Mouse (Mus musculus) adrenal gland (tissue): Measurements from ENCODE around the gene Acot7.

Experiments
- intact Hi-C: fragments of 180-260 bp; cut with DNase I; formaldehyde crosslinking; loops from one replicate; pipeline ENCODE4 v1.15.1; 2025

Acot7 gene

DNA sequence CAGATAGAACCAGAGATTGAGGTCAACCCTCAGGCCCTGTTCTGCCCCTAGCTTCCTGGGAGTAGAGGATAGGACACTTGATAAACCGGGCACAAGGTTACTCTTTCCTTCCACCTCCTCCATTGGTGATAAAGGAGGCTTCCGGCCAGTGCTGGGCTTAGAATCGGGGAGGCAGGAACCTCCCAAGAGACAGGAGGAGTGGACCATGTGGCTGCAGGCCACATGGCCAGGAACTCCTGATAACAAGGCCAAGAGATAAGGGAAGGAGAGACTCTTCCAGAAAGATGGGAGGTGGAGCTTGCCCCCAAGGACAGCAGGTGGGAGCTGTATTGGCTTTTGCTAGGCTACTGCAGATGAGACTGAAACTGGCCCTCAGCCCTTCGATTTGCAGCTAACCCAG lies 27.4 kb upstream of the Acot7 start:
- intact Hi-C loops: no loop called here

DNA sequence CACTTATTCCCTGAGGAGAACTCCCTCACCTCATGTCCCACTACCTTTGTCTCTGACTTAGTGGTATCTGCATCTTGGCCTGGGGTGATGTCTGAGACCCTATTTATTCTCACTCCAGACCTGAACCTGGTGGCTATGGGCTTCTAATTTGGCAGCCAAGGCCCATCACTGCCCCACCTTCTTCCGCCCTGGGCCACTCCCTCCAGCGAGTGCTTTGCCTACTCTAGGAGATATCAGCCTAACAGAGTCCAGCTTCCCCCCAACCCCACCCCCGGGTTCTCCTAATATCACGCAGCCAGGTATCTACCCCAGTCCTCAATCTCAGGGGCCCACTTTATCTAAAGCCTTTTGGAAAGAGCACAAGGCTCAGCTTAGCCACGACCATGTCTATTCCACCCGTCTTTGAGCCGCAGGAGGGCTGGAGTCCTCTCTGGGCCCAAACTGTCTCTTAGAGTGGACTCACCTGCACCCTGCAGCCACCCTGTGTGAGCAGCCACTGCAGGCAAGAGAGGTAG lies 26.4 kb upstream of the Acot7 start:
- intact Hi-C loops: no loop called here

DNA sequence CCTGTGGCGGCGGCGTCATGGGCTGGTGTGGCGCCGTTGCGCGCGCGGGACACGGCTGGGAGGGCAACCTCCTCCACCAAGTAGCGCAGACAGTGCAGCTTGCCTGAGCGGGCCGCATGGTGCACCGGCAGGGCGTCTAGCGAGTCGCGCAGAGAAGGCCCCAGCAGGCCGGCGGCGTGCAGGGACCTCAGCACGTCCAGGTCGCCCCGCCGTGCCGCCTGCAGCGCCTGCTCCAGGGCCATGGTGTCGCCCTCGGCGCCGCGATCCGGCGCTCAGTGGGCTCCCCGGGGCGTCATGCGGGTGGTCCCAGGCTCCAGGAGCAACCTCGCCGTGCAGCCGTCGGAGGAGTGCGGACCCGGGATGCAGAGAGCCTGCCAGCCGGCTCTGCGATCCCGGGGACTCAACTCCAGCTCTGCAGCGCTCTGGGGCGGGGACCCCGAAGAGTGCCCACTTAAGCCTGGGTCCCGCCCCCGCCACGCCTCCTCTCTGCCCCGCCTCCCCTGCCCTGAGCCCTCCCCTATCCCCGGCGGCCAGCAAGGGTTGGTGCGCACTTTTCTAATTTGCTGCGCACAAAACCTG lies 25.9 kb upstream of the Acot7 start, which contains the start of gene Espn:
Gene Espn, minus strand, starts transcription at position 406 of the 579 bp plus-strand sequence.
- intact Hi-C loops: no loop called here

DNA sequence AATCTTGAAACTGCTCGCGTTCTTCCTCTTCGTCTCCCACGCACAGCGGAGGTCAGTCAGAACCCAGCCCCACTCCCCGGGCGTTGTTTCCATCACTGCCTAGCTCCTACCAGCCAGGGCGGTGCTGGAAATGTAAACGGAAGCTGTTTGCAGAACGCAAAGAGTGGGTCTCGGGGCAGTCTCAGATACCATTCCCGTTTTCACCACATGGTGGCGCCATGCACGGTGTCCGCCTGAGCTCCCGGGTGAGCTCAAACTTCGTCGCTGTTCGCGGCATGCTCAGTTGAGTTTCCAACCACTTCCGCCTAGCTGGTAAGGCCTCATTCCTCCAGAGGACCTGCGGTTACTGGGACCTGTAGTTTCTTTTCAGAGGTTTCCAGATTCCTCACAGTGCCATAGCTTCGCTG lies 24.2 kb upstream of the Acot7 start:
- intact Hi-C loops: no loop called here

DNA sequence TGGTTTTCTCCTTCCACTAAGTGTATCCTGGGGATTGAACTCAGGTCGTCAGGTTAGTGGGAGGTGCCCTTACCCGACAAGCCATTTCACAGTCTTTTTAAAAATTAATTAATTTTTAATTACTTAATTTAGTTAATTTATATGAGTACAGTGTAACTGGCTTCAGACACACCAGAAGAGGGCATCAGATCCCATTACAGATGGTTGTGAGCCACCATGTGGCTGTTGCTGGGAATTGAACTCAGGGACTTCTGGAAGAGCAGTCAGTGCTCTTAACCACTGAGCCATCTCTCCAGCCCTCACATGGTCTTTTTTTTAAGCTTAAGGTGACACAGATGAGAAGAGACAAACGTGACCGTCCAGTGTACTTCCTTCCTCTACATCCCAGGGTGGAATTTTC lies 22.9 kb upstream of the Acot7 start:
- intact Hi-C loops: no loop called here

DNA sequence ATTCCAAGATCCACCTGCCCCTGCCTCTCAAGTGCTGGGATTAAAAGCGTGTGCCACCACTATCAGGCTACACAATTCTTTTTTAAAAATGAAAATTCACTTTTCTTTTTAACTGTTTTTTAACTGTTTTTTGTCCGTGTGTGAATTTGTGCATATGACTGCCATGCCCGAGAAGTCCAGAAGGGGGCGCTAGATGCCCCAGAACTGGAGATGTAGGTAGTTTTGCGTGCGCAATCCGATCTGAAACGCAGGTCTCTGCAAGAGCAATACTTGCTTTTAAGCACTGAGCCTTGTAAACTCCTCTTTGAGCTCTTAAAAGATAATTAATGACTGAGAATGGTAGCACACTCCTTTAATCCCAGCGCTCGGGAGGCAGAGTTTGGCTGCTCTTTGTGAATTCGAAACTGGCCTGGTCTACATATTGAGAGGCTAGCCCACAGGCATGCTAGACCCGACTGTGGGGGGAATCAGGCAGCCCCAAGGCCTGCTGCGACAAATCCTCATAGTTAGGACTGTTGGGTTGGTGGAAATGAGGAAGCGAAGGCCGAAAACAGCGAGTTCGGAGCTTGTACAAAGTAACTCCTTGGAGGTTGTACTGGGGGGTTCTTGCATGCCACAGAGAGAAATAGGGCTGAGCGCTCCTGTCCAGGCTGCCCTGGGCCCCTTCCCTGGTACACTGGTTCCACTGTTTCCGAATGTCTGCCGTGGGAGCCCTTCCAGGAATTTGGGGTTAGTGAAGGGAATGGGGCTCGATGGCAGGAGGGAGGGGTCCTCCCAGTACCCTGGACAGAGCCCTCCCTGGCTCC lies 20.0 kb upstream of the Acot7 start:
- intact Hi-C loops: no loop called here

DNA sequence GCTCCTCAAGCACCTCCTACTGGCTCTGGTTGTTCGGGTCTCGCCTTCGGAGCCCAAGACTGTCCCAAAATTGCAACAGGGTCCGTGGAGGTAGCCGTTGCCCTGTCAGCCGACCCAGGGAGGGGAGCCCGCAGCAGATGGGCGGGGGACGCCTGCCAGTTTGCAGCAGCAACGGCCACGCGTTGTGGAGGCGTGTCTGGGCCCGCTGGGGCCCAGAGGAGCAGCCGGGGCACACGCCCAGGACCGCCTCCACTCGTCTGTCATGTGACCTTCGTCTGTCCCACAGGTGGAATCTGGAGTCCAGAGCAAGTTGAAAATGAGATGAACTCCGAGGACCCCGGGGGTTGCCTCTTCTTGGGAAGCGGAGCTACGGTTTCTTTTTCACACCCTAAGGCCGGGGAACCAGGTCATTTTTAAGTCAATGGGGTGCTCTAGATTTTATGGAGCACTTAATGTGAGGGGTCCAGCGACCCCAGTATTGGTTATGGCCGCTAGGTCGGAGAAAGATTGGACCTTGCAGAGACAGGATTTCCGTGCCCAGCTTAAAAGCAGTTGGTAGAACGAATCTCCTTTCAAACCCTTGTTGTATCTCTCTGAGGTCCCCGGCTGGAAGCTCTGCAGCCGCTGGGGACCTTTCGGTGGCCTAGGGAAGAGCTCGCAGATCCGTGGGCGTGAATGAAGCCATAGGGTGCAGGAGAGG lies 19.2 kb upstream of the Acot7 start, which contains the start of gene Hes2:
Gene Hes2, plus strand, starts transcription at position 283 of the 700 bp plus-strand sequence.
- intact Hi-C loops: no loop called here

DNA sequence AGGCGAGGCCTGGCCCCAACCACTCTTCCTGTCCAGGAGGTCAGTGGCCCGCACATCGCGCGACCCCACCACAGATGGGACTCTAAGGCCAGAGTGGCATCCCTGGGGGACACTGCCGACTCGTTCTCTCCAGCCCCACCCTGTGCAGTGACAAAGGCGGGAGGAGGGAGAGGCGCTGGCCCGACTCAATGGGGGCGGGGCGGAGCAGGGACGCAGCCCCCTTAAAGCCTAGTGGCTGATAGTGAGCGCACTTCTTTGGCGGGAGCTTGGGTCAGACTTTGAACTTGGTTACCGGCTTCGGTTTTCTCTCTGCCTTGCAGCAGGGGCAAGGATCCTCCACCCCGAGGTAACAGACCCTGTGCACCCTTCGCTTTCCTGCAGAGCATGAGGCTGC lies 18.7 kb upstream of the Acot7 start:
- intact Hi-C loops: no loop called here

DNA sequence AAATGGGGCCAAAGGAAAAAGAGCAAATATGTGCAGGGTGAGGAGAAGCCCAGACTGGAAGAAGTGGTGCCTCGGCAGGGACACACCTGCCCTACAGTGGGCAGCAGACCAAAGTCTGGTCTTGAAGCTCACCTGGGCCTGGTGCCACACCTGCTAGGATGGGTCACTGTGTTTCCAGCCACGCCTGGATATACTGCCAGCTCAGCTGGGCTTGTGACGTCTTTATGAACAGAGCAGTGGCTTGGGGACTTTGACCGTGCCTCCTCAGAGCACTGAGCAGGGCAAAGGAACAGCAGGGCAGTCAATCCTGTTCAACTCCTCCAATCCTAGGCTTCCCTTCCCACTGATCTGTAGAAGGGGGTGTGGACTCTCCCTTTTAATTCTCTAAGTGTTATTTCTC lies 17.2 kb upstream of the Acot7 start:
- intact Hi-C loops: no loop called here

DNA sequence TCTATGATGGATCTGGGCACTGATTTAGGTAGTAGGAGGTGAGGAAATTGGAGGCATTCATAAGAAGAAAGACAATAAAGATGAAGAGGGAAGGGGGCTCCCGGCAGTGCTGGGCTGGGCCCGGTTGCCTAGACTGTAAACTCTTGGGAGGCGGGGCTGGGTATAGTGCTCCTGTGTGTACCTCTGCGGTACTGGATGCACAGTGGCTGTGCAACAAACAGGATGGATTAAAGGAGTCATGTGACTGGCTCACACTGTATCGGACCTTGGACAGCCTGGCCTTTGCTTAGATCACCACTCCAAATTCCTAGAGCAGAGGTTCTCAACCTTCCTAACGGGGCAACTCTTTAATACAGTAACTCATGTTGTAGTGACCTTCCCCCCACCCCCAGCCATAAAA lies 16.3 kb upstream of the Acot7 start:
- intact Hi-C loops: no loop called here

DNA sequence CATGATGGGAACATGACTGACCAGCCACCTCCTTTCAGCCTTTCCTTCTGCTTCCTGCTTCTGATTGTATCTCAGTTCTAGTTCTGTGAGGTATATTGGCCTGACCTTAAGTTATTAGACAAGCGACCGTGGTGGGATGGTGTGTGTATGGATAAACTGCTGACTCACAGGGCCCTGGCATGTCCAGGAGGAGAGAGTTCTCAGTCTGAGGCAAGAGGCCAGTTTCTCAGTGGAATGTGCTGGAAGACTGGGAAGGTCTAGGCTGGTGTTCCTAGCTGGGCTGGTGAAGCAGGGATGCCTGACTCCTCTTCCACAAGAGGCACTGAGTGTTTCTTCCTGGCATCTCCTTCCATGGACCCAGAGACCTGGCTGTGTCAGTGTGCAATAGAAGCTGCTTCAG lies 15.2 kb upstream of the Acot7 start:
- intact Hi-C loops: no loop called here

DNA sequence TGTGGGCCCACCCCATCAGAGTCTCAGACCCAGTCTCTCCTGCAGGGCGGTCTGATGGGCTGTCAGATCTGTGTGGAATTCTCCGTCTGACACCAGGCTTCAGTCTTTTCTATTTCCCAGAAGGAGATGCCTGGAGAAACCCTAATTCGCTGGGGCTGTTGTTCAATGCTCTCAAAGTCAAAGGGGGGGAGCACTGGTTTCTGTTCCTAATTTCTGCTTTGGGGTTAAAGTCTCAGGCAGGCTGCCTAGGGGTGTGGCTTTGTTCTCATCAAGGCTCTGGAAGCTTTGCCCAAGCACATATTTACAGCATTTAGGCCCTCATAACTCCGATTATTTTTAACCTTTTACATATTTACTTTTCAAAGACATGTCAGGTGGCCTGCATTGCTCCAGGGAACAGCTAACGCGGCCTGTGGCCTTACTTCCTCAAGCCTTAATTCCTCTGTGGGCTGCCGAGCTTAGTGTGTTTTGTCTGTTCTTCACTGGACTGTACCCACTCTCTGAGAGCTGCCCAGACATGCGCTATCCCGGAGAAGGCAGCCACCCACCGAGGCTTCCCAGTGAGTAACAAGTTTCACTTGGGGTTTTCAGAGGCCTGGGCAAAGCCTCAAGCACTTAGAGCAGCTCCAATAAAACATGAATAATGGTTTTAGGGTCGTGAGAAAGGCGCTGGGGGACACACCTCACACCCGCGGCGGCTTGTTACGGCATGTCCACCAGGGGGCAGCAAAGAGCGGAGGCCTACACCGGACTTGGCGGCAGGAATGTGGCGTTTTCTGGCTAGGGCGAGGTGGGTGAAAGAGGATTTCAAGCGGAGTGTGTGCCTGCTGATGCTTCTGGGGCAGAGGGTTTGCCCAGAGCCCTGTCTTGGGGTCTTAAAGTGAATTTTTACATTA lies 12.7 kb upstream of the Acot7 start:
- intact Hi-C loops: no loop called here

DNA sequence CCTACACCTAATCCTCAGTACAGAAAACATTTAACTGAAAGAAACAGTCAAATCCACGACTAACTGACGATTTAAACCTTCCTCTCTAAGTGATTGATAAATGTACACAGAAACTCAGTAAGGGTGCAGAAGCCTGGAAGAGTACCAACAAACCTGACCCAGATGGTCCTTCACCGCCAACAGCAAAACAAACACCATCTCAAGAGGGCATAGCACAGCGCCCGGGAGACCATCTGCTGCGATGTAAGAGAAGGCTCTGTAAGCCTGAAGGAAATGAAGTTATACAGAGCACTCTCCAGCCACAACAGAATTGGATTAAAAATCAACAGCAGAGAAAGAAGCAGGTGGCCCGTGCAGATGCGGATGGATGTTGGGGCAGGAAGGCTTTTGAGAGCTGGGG lies 9.9 kb upstream of the Acot7 start:
- intact Hi-C loops: no loop called here

DNA sequence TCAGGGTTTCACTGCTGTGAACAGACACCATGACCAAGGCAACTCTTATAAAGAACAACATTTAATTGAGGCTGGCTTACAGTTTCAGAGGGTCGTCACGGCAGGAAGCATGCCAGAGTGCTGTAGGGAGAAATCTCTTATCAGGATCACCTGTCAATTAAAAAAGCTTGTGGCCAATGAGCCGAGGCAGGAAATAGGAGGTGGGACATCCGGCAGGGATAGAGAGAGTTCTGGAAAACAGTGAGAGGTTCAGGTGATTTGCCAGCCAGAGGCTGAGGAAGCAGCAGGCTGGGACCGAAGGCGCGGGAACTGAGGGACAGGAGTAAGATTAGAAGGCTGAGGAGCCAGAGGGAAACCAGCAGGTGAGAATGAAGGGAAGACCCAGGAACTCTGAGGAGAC lies 8.8 kb upstream of the Acot7 start:
- intact Hi-C loops: no loop called here

DNA sequence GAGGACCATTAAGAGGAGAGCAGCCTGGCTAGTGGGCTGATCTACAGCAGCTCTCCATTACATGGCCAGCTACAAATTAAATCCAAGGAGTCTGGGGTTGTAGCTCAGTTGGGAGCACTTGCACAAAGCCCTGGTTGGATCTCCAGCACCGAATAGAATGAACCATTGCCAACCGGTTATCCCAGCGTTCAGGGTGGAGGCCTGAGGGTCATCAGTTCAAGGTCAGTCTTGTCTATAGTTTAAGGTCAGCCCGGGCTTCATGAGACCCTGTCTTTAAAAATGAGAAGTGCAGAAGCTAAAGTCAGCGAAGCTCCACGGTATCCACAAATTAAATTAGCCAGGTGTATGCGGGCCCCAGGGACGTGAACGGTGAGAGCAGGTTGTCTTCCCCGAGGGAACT lies 7.6 kb upstream of the Acot7 start:
- intact Hi-C loops: loop anchor here (10.0 kb wide), 1 partner anchor 265 kb away; no protein-coding TSS in a partner anchor

DNA sequence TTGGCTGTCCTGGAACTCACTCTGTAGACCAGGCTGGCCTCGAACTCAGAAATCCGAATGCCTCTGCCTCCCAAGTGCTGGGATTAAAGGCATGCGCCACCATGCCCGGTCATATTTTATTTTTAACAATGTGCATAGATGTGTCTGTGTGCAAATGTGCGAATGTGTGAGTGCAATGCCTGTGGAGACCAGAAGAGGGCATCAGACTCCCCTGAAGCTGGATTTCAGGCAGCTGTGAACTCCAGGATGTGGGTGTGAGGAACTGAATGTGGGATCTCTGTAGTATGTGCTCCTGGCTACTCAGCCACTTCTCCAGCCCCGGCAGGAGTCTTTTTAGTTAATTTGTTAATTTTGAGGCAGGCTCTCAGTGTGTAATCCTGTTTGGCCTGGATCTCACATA lies 6.4 kb upstream of the Acot7 start:
- intact Hi-C loops: loop anchor here (10.0 kb wide), 1 partner anchor 263 kb away; no protein-coding TSS in a partner anchor

DNA sequence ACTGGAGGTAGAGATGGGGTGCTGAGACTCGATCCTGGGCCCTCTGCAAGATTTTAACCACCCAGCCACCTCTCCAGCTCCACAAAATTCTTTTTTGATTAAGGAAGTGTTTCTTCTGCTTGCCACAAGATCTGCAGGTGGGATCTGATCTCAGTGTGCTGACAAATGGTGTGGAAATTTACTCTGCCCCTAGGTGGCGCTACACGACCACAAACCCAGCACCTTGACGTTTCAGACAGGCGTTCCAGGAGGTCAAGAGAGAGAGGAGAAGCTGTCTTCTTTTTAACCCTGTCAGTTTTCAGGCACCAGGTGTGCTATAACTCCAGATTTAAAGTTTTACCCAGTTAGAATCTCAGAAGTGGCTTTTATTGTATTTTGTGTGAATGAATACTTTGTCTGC lies 4.9 kb upstream of the Acot7 start:
- intact Hi-C loops: loop anchor here (1.0 to 10.0 kb wide), 3 partner anchors 39 to 262 kb away; no protein-coding TSS in a partner anchor

DNA sequence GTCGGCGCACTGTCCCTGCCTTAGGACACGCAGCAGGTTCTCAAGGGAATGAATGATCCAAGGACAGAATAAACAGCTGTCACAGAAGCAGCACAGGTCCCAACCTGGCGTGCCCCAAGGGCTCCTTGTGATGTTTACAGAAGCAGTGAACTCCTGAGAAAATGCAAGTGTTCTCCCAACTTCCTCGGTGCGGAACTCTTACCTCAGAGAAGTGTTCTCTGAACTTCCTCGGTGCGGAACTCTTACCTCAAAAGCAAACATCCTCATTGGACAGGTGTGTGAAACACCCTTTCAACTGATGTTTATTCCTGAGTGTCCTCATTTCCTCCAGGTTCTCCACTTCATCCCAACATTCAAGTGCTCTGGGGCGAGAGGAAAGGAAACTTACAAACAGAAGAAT lies 4.0 kb upstream of the Acot7 start:
- intact Hi-C loops: loop anchor here (1.0 to 10.0 kb wide), 3 partner anchors 38 to 261 kb away; no protein-coding TSS in a partner anchor

DNA sequence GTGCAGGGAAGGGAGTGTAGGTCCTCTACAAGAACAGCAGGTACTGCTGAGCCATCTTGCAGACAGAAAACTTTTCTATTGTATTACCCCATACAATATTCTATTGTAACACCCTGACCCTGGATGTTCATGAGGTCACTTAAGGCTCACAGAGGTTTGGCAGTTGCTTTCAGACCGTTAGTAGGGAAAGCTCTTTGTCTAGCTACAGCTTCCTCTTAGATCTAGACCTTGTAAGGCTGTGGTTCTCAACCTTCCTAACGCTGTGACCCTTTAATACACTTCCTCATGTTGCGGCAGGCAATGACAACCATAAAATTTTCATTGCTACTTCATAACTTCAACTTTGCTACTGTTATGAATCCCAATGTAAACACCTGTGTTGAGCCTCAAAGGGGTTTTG lies 1.3 kb upstream of the Acot7 start:
- intact Hi-C loops: loop anchor here (10.0 kb wide), 1 partner anchor 258 kb away; no protein-coding TSS in a partner anchor

DNA sequence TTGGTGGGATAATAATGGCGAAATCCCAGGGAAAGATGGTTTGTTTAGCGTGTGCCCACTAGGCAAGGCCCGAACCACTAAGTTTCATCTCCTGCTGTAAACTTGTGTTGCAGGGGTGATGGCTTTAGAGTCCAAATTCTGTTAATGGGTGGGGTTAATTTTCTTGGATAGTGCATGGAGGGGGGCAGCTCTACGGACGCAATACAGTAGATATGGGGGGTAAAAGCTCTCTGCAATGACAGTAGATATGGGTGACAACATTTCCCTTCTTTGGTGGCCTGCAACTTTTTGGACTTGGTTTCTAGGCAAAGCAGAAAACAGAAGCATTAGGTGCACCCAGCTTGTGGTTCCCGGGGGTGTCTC lies 779 bp upstream of the Acot7 start:
- intact Hi-C loops: loop anchor here (10.0 kb wide), 1 partner anchor 258 kb away; no protein-coding TSS in a partner anchor
